Mouse (Mus musculus) forebrain, embryonic 16.5 days (tissue): ENCODE data around the gene Clec3b. TPM values are rescaled to one million over a fixed set of nuclear protein-coding genes. Genes with fewer than 3 reads are reported as not detected.
A peak's percentile ranks its signal among the peaks of the same experiment; 100 is the strongest.

ENCODE experiments used
- ATAC-seq: fragments of 200-750 bp; cut with Nextera tagmentation; 2 replicates; pipeline ENCODE4 v1.8.0; 2017; ENCODE audit warnings: mild to moderate bottlenecking, moderate library complexity
- H3K27ac ChIP-seq: fragments of 300-500 bp; sonication (generic); 2 replicates; pipeline ENCODE4 v1.5.1; 2014; ENCODE audit warnings: low read length, control low read depth
- H3K27me3 ChIP-seq: fragments of 300-500 bp; sonication (generic); replicated peaks from 2 replicates; pipeline ENCODE4 v1.6.1; 2014; ENCODE audit warnings: low read length; ENCODE audit not compliant: control insufficient read depth, insufficient read depth
- H3K36me3 ChIP-seq: fragments of 300-500 bp; sonication (generic); 2 replicates; pipeline ENCODE4 v1.6.1; 2014; ENCODE audit not compliant: control insufficient read depth, insufficient read depth
- H3K4me1 ChIP-seq: fragments of 300-500 bp; sonication (generic); replicated peaks from 2 replicates; pipeline ENCODE4 v1.6.1; 2014; ENCODE audit warnings: low read length; ENCODE audit not compliant: control insufficient read depth, insufficient read depth
- H3K4me2 ChIP-seq: fragments of 300-500 bp; sonication (generic); 2 replicates; pipeline ENCODE4 v1.6.1; 2014; ENCODE audit warnings: mild to moderate bottlenecking, low read length, control low read depth
- H3K4me3 ChIP-seq: fragments of 300-500 bp; sonication (generic); replicated peaks from 2 replicates; pipeline ENCODE4 v1.5.1; 2014; ENCODE audit warnings: mild to moderate bottlenecking, low read length, control low read depth
- H3K9ac ChIP-seq: fragments of 300-500 bp; sonication (generic); replicated peaks from 2 replicates; pipeline ENCODE4 v1.6.1; 2014; ENCODE audit warnings: low read depth, low read length, control low read depth
- H3K9me3 ChIP-seq: fragments of 300-500 bp; sonication (generic); 2 replicates; pipeline ENCODE4 v1.6.1; 2016; ENCODE audit warnings: low read length; ENCODE audit not compliant: control insufficient read depth
- WGBS: fragments of 180-500 bp; shearing (Covaris S2); extraction: QIAGEN DNeasy Blood & Tissue Kit; methylation state at CpG from one replicate; pipeline ENCODE4 v1.1.7; 2014; 5-methylcytosine and 5-hydroxymethylcytosine counted together
- polyA plus RNA-seq: library from polyadenylated mRNA; unstranded; fragments of >200 nt; fragmentation: Nextera tagmentation; extraction: Ambion mirVana; gene quantifications from 2 replicates; pipeline ENCODE4 v1.2.1, GENCODE M21; 2015

The Clec3b gene
- polyA plus RNA-seq, 1 experiment from 2014 or later: 0.35 TPM

GRCm38 (mm10) chr9:123165781-123166443 is 15.2 kb downstream of the Clec3b start:
- 0 out of 2 replicates have a peak, but pooled peaks have one; percentile 18 for ATAC-seq
- 76% methylated on average over 3 of the region's 3 CpGs for WGBS

GRCm38 (mm10) chr9:123173760-123174159 is 23.0 kb downstream of the Clec3b start:
- Histone ChIP-seq H3K36me3 (no peaks in the 10 kb centered on the region), H3K4me1 (no peaks in the 10 kb centered on the region), H3K4me2 (no peak overlapping the region), H3K27ac (no peak overlapping the region), H3K9me3 (no peaks in the 10 kb centered on the region), H3K9ac (no peak overlapping the region), H3K4me3 (no peak overlapping the region), H3K27me3 (no peaks in the 10 kb centered on the region)
- no peak for ATAC-seq
- WGBS: 87% methylated on average over 6 of the region's 6 CpGs

More at GRCm38 (mm10) chr9:123165781-123166443, 15.2 kb downstream of the Clec3b start:
- Histone ChIP-seq H3K9me3 (no peaks in the 10 kb centered on the region), H3K36me3 (no peaks in the 10 kb centered on the region), H3K4me1 (no peaks in the 10 kb centered on the region), H3K9ac (no peak overlapping the region), H3K4me3 (no peak overlapping the region), H3K27ac (no peak overlapping the region), H3K27me3 (no peaks in the 10 kb centered on the region), H3K4me2 (no peak overlapping the region)

GRCm38 (mm10) chr9:123174356-123174755 is 23.6 kb downstream of the Clec3b start:
- no peak overlapping the region for H3K4me2 ChIP-seq
- no peaks in the 10 kb centered on the region for H3K4me1 ChIP-seq
- H3K4me3 ChIP-seq: no peak overlapping the region
- H3K9ac ChIP-seq: no peak overlapping the region
- ATAC-seq: no peak
- no peaks in the 10 kb centered on the region for H3K36me3 ChIP-seq
- no peak overlapping the region for H3K27ac ChIP-seq
- WGBS: 13% methylated on average over 4 of the region's 4 CpGs
- H3K9me3 ChIP-seq: no peaks in the 10 kb centered on the region
- H3K27me3 ChIP-seq: no peaks in the 10 kb centered on the region

- H3K27ac ChIP-seq: no peak overlapping the region
- WGBS: 85% methylated on average over 9 of the region's 9 CpGs
- no peak for ATAC-seq
These were observed 26.8 kb downstream of the Clec3b start for GRCm38 (mm10) chr9:123177380-123178048.

GRCm38 (mm10) chr9:123180003-123180402 is 29.3 kb downstream of the Clec3b start:
- H3K4me2 ChIP-seq: no peak overlapping the region
- H3K27me3 ChIP-seq: no peaks in the 10 kb centered on the region
- H3K4me1 ChIP-seq: no peaks in the 10 kb centered on the region
- H3K27ac ChIP-seq: no peak overlapping the region
- H3K9ac ChIP-seq: no peak overlapping the region
- H3K9me3 ChIP-seq: no peaks in the 10 kb centered on the region
- H3K36me3 ChIP-seq: no peaks in the 10 kb centered on the region
- H3K4me3 ChIP-seq: no peak overlapping the region
- WGBS: 89% methylated on average over 6 of the region's 6 CpGs
- ATAC-seq: no peak

More at GRCm38 (mm10) chr9:123177380-123178048, 26.8 kb downstream of the Clec3b start:
- Histone ChIP-seq H3K9ac (no peak overlapping the region), H3K4me1 (no peaks in the 10 kb centered on the region), H3K4me3 (no peak overlapping the region), H3K36me3 (no peaks in the 10 kb centered on the region), H3K27me3 (no peaks in the 10 kb centered on the region), H3K9me3 (no peaks in the 10 kb centered on the region), H3K4me2 (no peak overlapping the region)

- Histone ChIP-seq H3K9me3 (no peaks in the 10 kb centered on the region), H3K4me1 (no peaks in the 10 kb centered on the region), H3K4me3 (no peak overlapping the region), H3K27me3 (no peaks in the 10 kb centered on the region), H3K27ac (no peak overlapping the region), H3K9ac (no peak overlapping the region), H3K4me2 (no peak overlapping the region), H3K36me3 (no peaks in the 10 kb centered on the region)
- 78% methylated on average over 8 of the region's 8 CpGs for WGBS
- no peak for ATAC-seq
These were observed 32.5 kb downstream of the Clec3b start for GRCm38 (mm10) chr9:123183226-123183625.

GRCm38 (mm10) chr9:123185546-123185945 is 34.8 kb downstream of the Clec3b start:
- no peaks in the 10 kb centered on the region for H3K4me1 ChIP-seq
- no peaks in the 10 kb centered on the region for H3K27me3 ChIP-seq
- no peak overlapping the region for H3K4me3 ChIP-seq
- H3K4me2 ChIP-seq: no peak overlapping the region
- H3K9ac ChIP-seq: no peak overlapping the region
- whole genome bisulfite sequencing: 75% methylated on average over 2 of the region's 2 CpGs
- H3K9me3 ChIP-seq: no peaks in the 10 kb centered on the region
- ATAC-seq: no peak
- no peak overlapping the region for H3K27ac ChIP-seq
- no peaks in the 10 kb centered on the region for H3K36me3 ChIP-seq

- 77% methylated on average over 5 of the region's 5 CpGs for WGBS
- no peaks in the 10 kb centered on the region for H3K27me3 ChIP-seq
These were observed 35.4 kb downstream of the Clec3b start for GRCm38 (mm10) chr9:123186151-123186550.

GRCm38 (mm10) chr9:123187589-123187988 is 36.8 kb downstream of the Clec3b start:
- Histone ChIP-seq H3K36me3 (no peaks in the 10 kb centered on the region), H3K9ac (no peak overlapping the region), H3K4me3 (no peak overlapping the region), H3K4me2 (no peak overlapping the region), H3K27ac (no peak overlapping the region), H3K9me3 (no peaks in the 10 kb centered on the region), H3K4me1 (no peaks in the 10 kb centered on the region), H3K27me3 (no peaks in the 10 kb centered on the region)
- WGBS: 98% methylated on average over 5 of the region's 5 CpGs
- no peak for ATAC-seq

More at GRCm38 (mm10) chr9:123186151-123186550, 35.4 kb downstream of the Clec3b start:
- Histone ChIP-seq H3K4me3 (no peak overlapping the region), H3K4me2 (no peak overlapping the region), H3K27ac (no peak overlapping the region), H3K9me3 (no peaks in the 10 kb centered on the region), H3K4me1 (no peaks in the 10 kb centered on the region), H3K9ac (no peak overlapping the region), H3K36me3 (no peaks in the 10 kb centered on the region)
- ATAC-seq: no peak
